Mouse (Mus musculus) spleen, postnatal 14 days (tissue): Measurements from ENCODE around the gene Ndufb10.

ENCODE experiments used
- DNase-seq, 2 experiments: peaks; one replicate each; pipeline ENCODE4 v3.0.0; 2021 to 2022; ENCODE audit warnings: low spot score in 2 of 2

The Ndufb10 gene

GRCm38 (mm10) chr17:24706982-24707800, 17.1 kb downstream of the Ndufb10 start, which contains the start of gene Tbl3:
TSS of gene Tbl3 (minus strand) at chr17:24707660.
- peak; percentile 78 to 92 for DNase-seq

- no peak for DNase-seq
These were observed 18.5 kb downstream of the Ndufb10 start for GRCm38 (mm10) chr17:24705821-24706220.

DNA sequence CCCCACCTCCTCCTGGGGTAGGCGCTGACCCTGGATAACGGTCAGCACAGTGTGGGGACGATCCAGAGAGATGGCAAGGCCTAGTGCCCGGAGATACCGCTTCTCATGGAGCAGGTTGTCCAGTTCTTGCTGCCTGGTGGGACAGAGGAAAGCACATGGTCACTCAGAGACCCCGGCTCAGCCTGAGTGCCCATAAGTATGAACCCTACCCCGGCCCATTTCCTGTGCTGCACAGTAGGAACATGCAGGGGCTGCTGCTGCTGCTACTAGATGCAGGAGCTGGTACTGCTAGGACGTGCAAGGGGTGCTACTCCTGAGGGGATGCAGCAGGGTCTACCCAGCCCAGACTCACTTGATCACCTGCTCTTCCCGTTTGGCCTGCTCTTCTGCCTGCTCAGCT, 23.0 kb downstream of the Ndufb10 start:
- no peak for DNase-seq

DNA sequence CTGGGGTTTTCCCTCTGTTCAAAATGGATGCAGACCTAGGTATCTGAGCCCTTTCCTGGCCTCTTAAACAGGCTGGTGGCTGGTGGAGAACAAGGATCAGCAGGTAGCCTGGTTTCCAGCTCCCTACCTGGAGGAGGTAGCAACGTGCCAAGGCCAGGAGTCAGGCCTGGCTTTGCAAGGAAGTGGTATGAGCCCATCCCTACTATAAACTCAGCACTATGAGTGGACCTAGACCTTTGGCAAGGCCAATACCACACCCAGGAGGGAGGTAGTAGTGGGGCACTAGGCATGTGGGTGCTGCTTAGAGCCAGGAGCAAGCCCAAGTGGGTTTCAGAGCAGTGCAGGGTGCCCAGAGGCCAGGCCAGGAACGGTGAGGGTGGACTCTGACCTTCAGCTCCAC, 24.8 kb downstream of the Ndufb10 start:
- no peak for DNase-seq

DNA sequence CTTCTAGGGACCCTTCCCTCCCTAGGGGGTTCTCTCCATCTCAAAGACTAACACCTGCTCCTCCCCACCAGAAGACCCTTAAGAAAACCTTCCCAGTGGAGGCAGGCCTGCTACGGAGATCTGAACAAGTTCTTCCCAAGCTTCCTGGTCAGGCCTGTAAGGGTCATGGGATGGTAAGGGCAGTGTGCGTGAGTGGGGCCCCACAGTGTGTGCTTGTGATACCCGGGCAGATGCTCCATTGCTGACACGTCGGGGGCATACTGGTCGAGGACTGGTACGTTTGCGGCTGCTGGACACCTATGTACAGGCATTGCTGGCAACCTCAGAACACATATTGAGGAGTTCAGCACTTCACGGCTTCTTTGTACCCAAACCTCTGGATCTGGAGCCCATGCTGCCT, 25.6 kb downstream of the Ndufb10 start:
- DNase-seq, result no peak

- no peak for DNase-seq
These were observed 26.3 kb downstream of the Ndufb10 start for GRCm38 (mm10) chr17:24697985-24698384.

GRCm38 (mm10) chr17:24696011-24696697, 28.1 kb downstream of the Ndufb10 start, which contains the start of the genes Gfer and Noxo1:
TSS of gene Gfer (minus strand) at chr17:24696156.
TSS of gene Noxo1 (plus strand) at chr17:24696234.
- peak; percentile 77 to 84 for DNase-seq

DNA sequence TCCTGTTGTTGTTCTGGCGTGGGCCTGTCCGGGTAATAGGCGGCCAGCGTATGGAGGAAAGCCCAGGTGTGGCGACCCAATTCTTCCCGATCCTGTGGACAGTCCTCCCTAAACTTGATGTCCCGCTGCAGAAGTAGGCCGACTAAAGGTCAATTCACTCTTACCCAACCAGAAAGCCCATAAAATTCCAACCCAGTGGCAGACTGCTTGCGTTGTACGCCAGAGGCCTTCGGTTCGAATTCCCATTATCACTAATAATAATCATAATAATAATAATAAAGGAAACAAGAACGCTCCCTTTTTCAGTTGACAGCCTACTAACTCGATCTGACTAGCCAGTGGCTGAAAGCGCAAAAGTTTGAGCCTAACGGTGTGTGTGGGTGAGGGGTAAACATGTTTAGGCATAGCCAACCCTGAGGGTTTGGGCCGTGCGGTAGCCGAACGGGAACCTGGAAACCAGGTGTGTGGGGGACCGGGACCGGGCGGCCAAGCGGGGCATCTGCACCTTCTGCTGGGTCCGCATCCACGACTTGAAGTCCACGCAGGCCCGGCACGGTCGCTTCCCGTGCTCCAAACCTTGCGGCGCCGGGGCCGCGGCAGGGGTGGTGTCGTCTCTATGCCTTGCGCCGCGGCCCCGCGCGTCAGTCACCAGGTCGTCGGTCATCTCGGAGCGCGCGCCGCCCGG, 28.8 kb downstream of the Ndufb10 start:
- DNase-seq, result no peak

GRCm38 (mm10) chr17:24692385-24692784, 31.9 kb downstream of the Ndufb10 start:
- no peak for DNase-seq

DNA sequence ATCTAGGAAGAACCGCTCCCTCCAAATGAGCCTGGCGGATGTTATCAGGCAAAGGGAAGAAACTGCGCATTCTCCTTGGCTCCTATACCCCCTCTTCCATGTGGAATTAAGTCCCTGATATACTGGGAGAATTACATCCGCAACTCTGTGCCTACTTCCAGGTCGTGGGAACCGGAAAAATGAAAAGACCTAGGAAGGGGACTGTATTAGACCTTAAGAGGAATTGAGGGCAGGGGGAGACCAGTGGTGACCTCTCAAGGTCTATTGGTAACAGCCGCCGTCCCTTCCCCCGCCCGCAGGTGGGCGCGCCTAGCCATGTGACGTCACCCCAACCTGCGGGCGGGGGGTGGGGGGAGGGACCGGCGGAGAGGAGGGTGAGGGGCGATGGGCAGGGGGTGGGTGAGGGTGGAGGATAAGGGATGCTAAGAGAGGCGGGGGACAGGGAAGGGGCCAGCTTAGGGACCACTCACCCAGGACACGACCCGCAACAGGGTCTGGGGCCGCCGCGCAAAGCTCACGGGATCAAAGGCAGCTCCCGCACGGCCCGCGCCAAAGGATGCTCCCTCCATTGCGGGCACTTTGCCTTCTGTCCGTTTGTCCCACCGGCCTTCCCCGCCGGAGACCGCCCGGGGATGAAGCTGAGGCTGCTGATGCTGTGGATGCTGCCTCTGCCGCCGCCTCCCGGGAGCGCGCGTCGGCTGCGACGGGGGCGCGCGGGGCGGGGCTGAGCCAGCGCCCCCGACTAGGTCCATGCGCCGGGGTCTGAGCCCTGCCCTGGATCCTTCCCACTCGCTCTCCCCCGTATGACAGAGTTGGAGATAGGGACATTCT, 34.8 kb downstream of the Ndufb10 start, which contains the start of gene Syngr3:
Gene Syngr3, minus strand, starts transcription at position 705 of the 831 bp plus-strand sequence.
- no peak for DNase-seq

- no peak for DNase-seq
These were observed 36.7 kb downstream of the Ndufb10 start for GRCm38 (mm10) chr17:24687599-24687998.

DNA sequence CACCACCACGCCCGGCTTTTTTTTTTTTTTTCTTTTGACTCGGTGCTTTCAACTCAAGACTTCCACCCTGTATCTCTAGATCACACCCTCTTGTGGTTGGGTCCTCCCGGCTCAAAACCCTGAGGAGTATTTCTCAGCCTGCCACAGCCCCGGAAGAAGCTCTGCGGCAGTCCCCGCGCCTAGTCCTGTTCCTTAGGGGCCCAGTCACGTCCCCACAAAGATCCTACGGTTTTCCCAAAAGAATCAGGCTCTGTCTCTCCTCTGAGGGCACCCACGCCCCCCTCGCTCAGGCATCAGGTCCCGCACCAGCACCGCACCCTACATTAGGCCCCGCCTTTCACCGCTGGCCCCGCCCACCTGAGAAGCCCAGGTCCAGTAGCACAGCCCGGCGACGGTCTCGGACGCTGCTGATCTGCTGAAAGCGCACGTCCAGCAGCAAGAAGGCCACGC, 37.1 kb downstream of the Ndufb10 start:
- peak; percentile 34 to 41 for DNase-seq

- peak in 1 of 2 experiments; percentile 55 for DNase-seq
These were observed 37.8 kb downstream of the Ndufb10 start for GRCm38 (mm10) chr17:24686514-24686913.

DNA sequence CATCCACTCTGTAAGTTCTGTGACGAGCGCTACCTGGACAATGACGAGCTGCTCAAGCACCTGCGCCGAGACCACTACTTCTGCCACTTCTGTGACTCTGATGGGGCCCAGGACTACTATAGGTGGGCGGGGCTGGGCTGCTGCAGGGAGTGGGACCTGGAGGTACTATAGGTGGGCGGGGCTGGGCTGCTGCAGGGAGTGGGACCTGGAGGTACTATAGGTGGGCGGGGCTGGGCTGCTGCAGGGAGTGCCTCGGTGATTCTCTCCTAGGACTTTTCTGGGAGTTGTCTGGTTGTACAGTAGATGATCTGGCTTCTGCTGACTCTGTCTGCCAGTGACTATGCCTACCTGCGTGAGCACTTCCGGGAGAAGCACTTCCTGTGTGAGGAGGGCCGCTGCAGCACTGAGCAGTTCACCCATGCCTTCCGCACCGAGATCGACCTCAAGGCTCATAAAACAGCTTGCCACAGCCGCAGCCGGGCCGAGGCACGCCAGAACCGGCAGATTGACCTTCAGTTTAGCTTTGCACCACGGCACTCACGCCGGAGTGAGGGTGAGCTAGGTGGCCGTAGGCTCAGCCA, 46.7 kb downstream of the Ndufb10 start:
- no peak for DNase-seq

DNA sequence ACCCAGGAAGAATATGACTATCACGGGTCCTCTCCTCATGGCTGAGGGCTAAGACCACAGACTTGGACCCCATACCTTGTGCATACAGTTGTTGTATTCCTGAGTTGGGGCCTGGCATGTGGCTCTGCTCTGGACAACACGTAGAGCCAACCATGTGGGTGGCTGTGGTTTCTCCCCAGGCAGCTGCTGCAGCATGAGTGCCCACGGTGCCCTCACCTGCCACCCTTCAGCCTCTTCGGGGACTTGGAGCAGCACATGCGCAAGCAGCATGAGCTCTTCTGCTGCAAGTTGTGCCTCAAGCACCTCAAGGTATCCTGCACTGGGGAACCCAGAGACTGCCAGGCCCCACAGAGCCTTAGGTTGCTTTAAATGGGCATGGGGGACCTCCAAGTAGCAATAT, 47.4 kb downstream of the Ndufb10 start:
- DNase-seq, result no peak

- DNase-seq, result peak; percentile 45 to 75
These were observed 48.1 kb downstream of the Ndufb10 start for GRCm38 (mm10) chr17:24676187-24676586.

DNA sequence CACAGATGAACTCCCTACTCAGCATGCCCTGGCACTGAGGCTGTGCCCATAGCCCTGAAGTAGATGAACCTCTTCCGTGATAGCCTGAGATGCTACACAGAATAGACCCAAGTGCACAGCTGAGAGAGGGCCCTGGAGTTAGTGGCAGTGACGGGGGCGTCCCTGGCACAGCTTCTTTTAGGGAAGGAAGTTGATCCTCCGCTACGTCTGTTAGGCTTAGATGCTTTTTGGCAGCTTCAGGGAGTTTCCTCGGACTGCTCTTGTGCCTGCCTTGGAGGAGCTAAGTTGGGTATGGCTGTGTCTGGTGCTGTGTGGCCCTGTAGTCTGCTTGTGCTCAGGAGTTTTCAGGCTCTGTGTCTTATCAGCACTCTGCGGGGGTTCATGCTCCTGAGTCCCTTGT, 50.0 kb downstream of the Ndufb10 start:
- no peak for DNase-seq

GRCm38 (mm10) chr17:24672141-24672540, 52.1 kb downstream of the Ndufb10 start:
- no peak for DNase-seq
